Mouse (Mus musculus): ENCODE data around the gene Col6a4. TPM values are rescaled to one million over a fixed set of nuclear protein-coding genes. Genes with fewer than 3 reads are reported as not detected.

Col6a4 gene
- 0.03 TPM in 2 replicates for polyA plus RNA-seq (2012; rRNA removed)

GRCm38 (mm10) chr9:106096683-106097082 lies at the start of gene Col6a4:
Gene Col6a4, minus strand, starts transcription at chr9:106096783.

GRCm38 (mm10) chr9:105960533-105960932 lies 136.1 kb downstream of the Col6a4 start, which contains the start of gene Col6a5:
Gene Col6a5, minus strand, starts transcription at chr9:105960643.

Other genes with a start within 250 kb of the Col6a4 start
- 0.01 TPM in 2 replicates for gene Col6a5, start 136.1 kb downstream of the Col6a4 start, polyA plus RNA-seq (2012; rRNA removed)
- gene Glyctk, start 61.4 kb upstream of the Col6a4 start, polyA plus RNA-seq (2012; rRNA removed): 10.8 and 12.9 TPM in 2 replicates
- 23.6 and 29.7 TPM in 2 replicates for gene Wdr82, start 74.1 kb upstream of the Col6a4 start, polyA plus RNA-seq (2012; rRNA removed)
- gene Ppm1m, start 103.0 kb upstream of the Col6a4 start, polyA plus RNA-seq (2012; rRNA removed): 8.7 and 9.0 TPM in 2 replicates
- gene Twf2, start 106.3 kb upstream of the Col6a4 start, polyA plus RNA-seq (2012; rRNA removed): 14.1 and 15.9 TPM in 2 replicates
- gene Tlr9, start 125.8 kb upstream of the Col6a4 start, polyA plus RNA-seq (2012; rRNA removed): 0.24 and 0.31 TPM in 2 replicates
- 27.4 and 36.1 TPM in 2 replicates for gene Alas1, start 151.9 kb upstream of the Col6a4 start, polyA plus RNA-seq (2012; rRNA removed)
- gene Poc1a, start 184.3 kb upstream of the Col6a4 start, polyA plus RNA-seq (2012; rRNA removed): 15.0 and 18.7 TPM in 2 replicates

All from liver, embryonic 14 days (tissue).